In genomic region chr7:25174343-25174742, GRCm38 (mm10) we compare ENCODE assay signal across 12 mouse cellular contexts. TPM values are rescaled to one million over a fixed set of nuclear protein-coding genes. Genes with fewer than 3 reads are reported as not detected.
DNase-seq lines count a peak whose midpoint lies in the region; ATAC-seq and TF ChIP-seq lines count a peak whose summit lies in the region.
"Had no signal": no experiment of that assay in that cellular context is flagged by ENCODE, and none has a peak within 500 bp of the region (broad histone marks: within the 10 kb centered on the region; RNA-seq: fewer than 3 reads in every experiment).

No protein-coding gene starts in this region.

- DNase-seq in left cerebral cortex, postnatal 4 days: peak; percentile 75
- DNase-seq in left cerebral cortex, adult 8-10 months (ENCODE audit: low spot score in 2 of 2): no peak
- no peak for DNase-seq in hindbrain, embryonic 10.5 days (ENCODE audit: low spot score)
- DNase-seq in midbrain, embryonic 10.5 days (ENCODE audit: low spot score): peak; percentile 52
- no peak for DNase-seq in layer of hippocampus, postnatal 25 days (ENCODE audit: extremely low spot score in 1 of 2, low spot score in 1 of 2)
- no peak for DNase-seq in spleen, postnatal 4 days (ENCODE audit: low spot score in 2 of 2)
- no peak for DNase-seq in stomach, postnatal 0 days (ENCODE audit: low spot score)
- DNase-seq: adrenal gland, adult 2 months; kidney, postnatal 25 days had no signal

- H3K4me1 ChIP-seq in hindbrain, embryonic 10.5 days (replicated peaks): peaks cover 83% of the 10 kb centered on the region
- H3K4me1 ChIP-seq in midbrain, embryonic 10.5 days: peaks cover 82% of the 10 kb centered on the region
- peaks cover 49% of the 10 kb centered on the region for H3K4me1 ChIP-seq in neural tube, embryonic 15.5 days
- no peaks in the 10 kb centered on the region for H3K4me1 ChIP-seq in stomach, postnatal 0 days (replicated peaks; ENCODE audit: control insufficient read depth, insufficient read depth)

- no peak for TF ChIP-seq EP300 in stomach, postnatal 0 days (optimal IDR thresholded peaks at IDR 0.05)

- TF ChIP-seq CTCF in stomach, postnatal 0 days (IDR thresholded peaks at IDR 0.05; ENCODE audit: low read depth): no peak

- no peak overlapping the region for H3K4me3 ChIP-seq in hindbrain, embryonic 10.5 days
- 0 out of 2 replicates have a peak overlapping the region, but pooled peaks have one; percentile 8 for H3K4me3 ChIP-seq in midbrain, embryonic 10.5 days
- no peak overlapping the region for H3K4me3 ChIP-seq in neural tube, embryonic 15.5 days (replicated peaks)
- no peak overlapping the region for H3K4me3 ChIP-seq in stomach, postnatal 0 days (ENCODE audit: low read depth, low read length)
- H3K4me3 ChIP-seq: embryonic facial prominence, embryonic 13.5 days had no signal

- H3K4me2 ChIP-seq in neural tube, embryonic 15.5 days: peak overlapping the region; percentile 24
- H3K4me2 ChIP-seq in stomach, postnatal 0 days (replicated peaks; ENCODE audit: low read depth): no peak overlapping the region
- H3K4me2 ChIP-seq: embryonic facial prominence, embryonic 13.5 days had no signal

- peaks cover 59% of the 10 kb centered on the region for H3K27me3 ChIP-seq in hindbrain, embryonic 10.5 days (ENCODE audit: insufficient read depth, poor library complexity, severe bottlenecking)
- peaks cover 70% of the 10 kb centered on the region for H3K27me3 ChIP-seq in midbrain, embryonic 10.5 days (ENCODE audit: low read depth, poor library complexity, severe bottlenecking)
- no peaks in the 10 kb centered on the region for H3K27me3 ChIP-seq in neural tube, embryonic 15.5 days (replicated peaks)
- peaks cover 12% of the 10 kb centered on the region; the same call in 1 of the 2 replicates for H3K27me3 ChIP-seq in stomach, postnatal 0 days (ENCODE audit: control insufficient read depth, insufficient read depth, low read length)

- H3K36me3 ChIP-seq in hindbrain, embryonic 10.5 days: no peaks in the 10 kb centered on the region
- H3K36me3 ChIP-seq in midbrain, embryonic 10.5 days: no peaks in the 10 kb centered on the region
- no peaks in the 10 kb centered on the region for H3K36me3 ChIP-seq in neural tube, embryonic 15.5 days
- H3K36me3 ChIP-seq in stomach, postnatal 0 days (ENCODE audit: control insufficient read depth, insufficient read depth, low read length): no peaks in the 10 kb centered on the region
- H3K36me3 ChIP-seq: embryonic facial prominence, embryonic 13.5 days had no signal

- no peak overlapping the region for H3K9ac ChIP-seq in neural tube, embryonic 15.5 days (replicated peaks)
- no peak overlapping the region for H3K9ac ChIP-seq in stomach, postnatal 0 days (ENCODE audit: low read length)
- H3K9ac ChIP-seq: embryonic facial prominence, embryonic 13.5 days had no signal

- H3K9me3 ChIP-seq in hindbrain, embryonic 10.5 days: no peaks in the 10 kb centered on the region
- no peaks in the 10 kb centered on the region for H3K9me3 ChIP-seq in midbrain, embryonic 10.5 days (replicated peaks)
- H3K9me3 ChIP-seq in neural tube, embryonic 15.5 days (replicated peaks): no peaks in the 10 kb centered on the region
- no peaks in the 10 kb centered on the region for H3K9me3 ChIP-seq in stomach, postnatal 0 days (ENCODE audit: control insufficient read depth, low read length)
- H3K9me3 ChIP-seq: embryonic facial prominence, embryonic 13.5 days had no signal

- ATAC-seq in neural tube, embryonic 15.5 days (ENCODE audit: low FRiP score): no peak
- ATAC-seq in stomach, postnatal 0 days (ENCODE audit: low FRiP score, low TSS enrichment): no peak
- ATAC-seq: Patski had no signal

- H3K27ac ChIP-seq in hindbrain, embryonic 10.5 days: peak overlapping the region; percentile 75
- peak overlapping the region; percentile 71 for H3K27ac ChIP-seq in midbrain, embryonic 10.5 days (replicated peaks)
- H3K27ac ChIP-seq in neural tube, embryonic 15.5 days (replicated peaks): peak overlapping the region; percentile 39
- H3K27ac ChIP-seq in stomach, postnatal 0 days (replicated peaks): no peak overlapping the region
- H3K27ac ChIP-seq: embryonic facial prominence, embryonic 13.5 days had no signal

- 62% methylated on average over 11 of the region's 11 CpGs for WGBS in hindbrain, embryonic 10.5 days
- 53% methylated on average over 11 of the region's 11 CpGs for WGBS in midbrain, embryonic 10.5 days
- 34% methylated on average over 11 of the region's 11 CpGs for WGBS in neural tube, embryonic 15.5 days
- 49% methylated on average over 11 of the region's 11 CpGs for WGBS in stomach, postnatal 0 days

- intact Hi-C loops in left cerebral cortex, postnatal 4 days (cut with DNase I): no loop called here

RNA-seq across cellular contexts. Expression of gene Pou2f2, which starts 5.2 kb away (rescaled TPM):
- total RNA-seq in left cerebral cortex, postnatal 4 days (2021): 10 to 100 TPM; 17.7 to 18.7 TPM
- total RNA-seq in left cerebral cortex, adult 8-10 months (2022): 10 to 100 TPM; 10.5 to 13.2 (median 11.9) TPM
- polyA plus RNA-seq in hindbrain, embryonic 10.5 days (2016; fragmentation: Nextera tagmentation; extraction: Ambion mirVana): 19.3 and 41.0 TPM in 2 replicates
- 13.6 and 26.5 TPM in 2 replicates for polyA plus RNA-seq in midbrain, embryonic 10.5 days (2016; fragmentation: Nextera tagmentation; extraction: Ambion mirVana)
- 19.5 and 24.1 TPM in 2 replicates for polyA plus RNA-seq in neural tube, embryonic 15.5 days (2015; fragmentation: Nextera tagmentation; extraction: Ambion mirVana)
- total RNA-seq in layer of hippocampus, postnatal 25 days (2021): 10 to 100 TPM in 1 of 2 experiments, 1 to 10 TPM in 1; 7.1 to 11.8 TPM
- 0.52 and 0.67 TPM in 2 replicates for polyA plus RNA-seq in stomach, postnatal 0 days (2015; fragmentation: Nextera tagmentation; extraction: Ambion mirVana)

RNA-seq across cellular contexts. Expression of gene Dedd2, which starts 46.1 kb away (rescaled TPM):
- total RNA-seq in left cerebral cortex, postnatal 4 days (2021): 10 to 100 TPM; 15.1 to 16.8 TPM
- total RNA-seq in left cerebral cortex, adult 8-10 months (2022): 10 to 100 TPM; 21.2 to 24.5 (median 22.2) TPM
- polyA plus RNA-seq in hindbrain, embryonic 10.5 days (2016; fragmentation: Nextera tagmentation; extraction: Ambion mirVana): 10.2 and 11.2 TPM in 2 replicates
- 8.4 TPM in 2 replicates for polyA plus RNA-seq in midbrain, embryonic 10.5 days (2016; fragmentation: Nextera tagmentation; extraction: Ambion mirVana)
- polyA plus RNA-seq in neural tube, embryonic 15.5 days (2015; fragmentation: Nextera tagmentation; extraction: Ambion mirVana): 16.7 and 17.7 TPM in 2 replicates
- 10 to 100 TPM; 24.0 to 26.4 TPM for total RNA-seq in layer of hippocampus, postnatal 25 days (2021)
- polyA plus RNA-seq in stomach, postnatal 0 days (2015; fragmentation: Nextera tagmentation; extraction: Ambion mirVana): 20.0 and 20.2 TPM in 2 replicates

RNA-seq across cellular contexts. Expression of gene Zfp526, which starts 46.9 kb away (rescaled TPM):
- 1 to 10 TPM; 6.5 to 7.8 TPM for total RNA-seq in left cerebral cortex, postnatal 4 days (2021)
- total RNA-seq in left cerebral cortex, adult 8-10 months (2022): 10 to 100 TPM; 12.1 to 12.9 (median 12.8) TPM
- 2.5 and 3.0 TPM in 2 replicates for polyA plus RNA-seq in hindbrain, embryonic 10.5 days (2016; fragmentation: Nextera tagmentation; extraction: Ambion mirVana)
- polyA plus RNA-seq in midbrain, embryonic 10.5 days (2016; fragmentation: Nextera tagmentation; extraction: Ambion mirVana): 2.7 and 2.8 TPM in 2 replicates
- polyA plus RNA-seq in neural tube, embryonic 15.5 days (2015; fragmentation: Nextera tagmentation; extraction: Ambion mirVana): 1.7 and 2.3 TPM in 2 replicates
- 10 to 100 TPM; 10.5 to 12.4 TPM for total RNA-seq in layer of hippocampus, postnatal 25 days (2021)
- 1.1 and 1.2 TPM in 2 replicates for polyA plus RNA-seq in stomach, postnatal 0 days (2015; fragmentation: Nextera tagmentation; extraction: Ambion mirVana)

Comparison
In these comparisons a context has a peak if more than half of its experiments do, and no peak if none do; other contexts are left out.
1. DNase-seq: peak in left cerebral cortex, postnatal 4 days (single experiment) and midbrain, embryonic 10.5 days (single experiment); none in left cerebral cortex, adult 8-10 months (0 of 2), hindbrain, embryonic 10.5 days (single experiment), layer of hippocampus, postnatal 25 days (0 of 2), spleen, postnatal 4 days (0 of 2) and stomach, postnatal 0 days (single experiment).